Mouse (Mus musculus) gastrocnemius, postnatal 36 days (tissue): Measurements from ENCODE around the gene Obox5. TPM values are rescaled to one million over a fixed set of nuclear protein-coding genes. Genes with fewer than 3 reads are reported as not detected.
"Not testable (repeated sequence)": the region's sequence is repeated elsewhere in the genome, so short reads cannot be mapped to it uniquely, and the experiment has no call there.

ENCODE experiments used
- DNase-seq, 2 experiments: peaks; one replicate each; pipeline ENCODE4 v3.0.0; 2022
- intact Hi-C: fragments of 180-260 bp; cut with DNase I; formaldehyde crosslinking; loops from one replicate; pipeline ENCODE4 v1.15.1; 2025
- long read RNA-seq, 2 experiments: library from polyadenylated mRNA; stranded (forward); transcript quantifications; one replicate each; pipeline ENCODE4 v2.0.0; 2021
- total RNA-seq, 2 experiments: library from RNA; stranded (reverse); gene quantifications; 2 replicates each; pipeline ENCODE4 v1.2.3; 2021

Obox5 gene
- total RNA-seq: not detected
- long read RNA-seq, experiment 1: 0 reads
- long read RNA-seq, experiment 2: 0 reads

- DNase-seq, intact Hi-C loops: not testable (repeated sequence)
Observed at GRCm38 (mm10) chr7:15749831-15750230, at the start of gene Obox5. Gene Obox5, plus strand, starts transcription at chr7:15750131.

GRCm38 (mm10) chr7:15749296-15749695 is 635 bp upstream of the Obox5 start:
- DNase-seq, intact Hi-C loops: not testable (repeated sequence)

Other genes starting within 250 kb of the Obox5 start
- gene Obox3, start 110.2 kb upstream of the Obox5 start, total RNA-seq: not detected
- not detected for gene Obox6, start 89.5 kb downstream of the Obox5 start, total RNA-seq
- not detected for gene Crx, start 129.8 kb downstream of the Obox5 start, total RNA-seq
- not detected for gene Crxos, start 132.5 kb downstream of the Obox5 start, total RNA-seq
- gene Selenow, start 172.3 kb downstream of the Obox5 start, total RNA-seq: 1,000 to 10,000 TPM; 1,487 to 1,586 TPM
- 10 to 100 TPM; 81.3 to 97.1 TPM for gene Nop53, start 195.9 kb downstream of the Obox5 start, total RNA-seq
- 10 to 100 TPM; 40.8 to 47.9 TPM for gene Ehd2, start 217.4 kb downstream of the Obox5 start, total RNA-seq